Comparison of ENCODE assay signal across 17 mouse cellular contexts in the genomic region with DNA sequence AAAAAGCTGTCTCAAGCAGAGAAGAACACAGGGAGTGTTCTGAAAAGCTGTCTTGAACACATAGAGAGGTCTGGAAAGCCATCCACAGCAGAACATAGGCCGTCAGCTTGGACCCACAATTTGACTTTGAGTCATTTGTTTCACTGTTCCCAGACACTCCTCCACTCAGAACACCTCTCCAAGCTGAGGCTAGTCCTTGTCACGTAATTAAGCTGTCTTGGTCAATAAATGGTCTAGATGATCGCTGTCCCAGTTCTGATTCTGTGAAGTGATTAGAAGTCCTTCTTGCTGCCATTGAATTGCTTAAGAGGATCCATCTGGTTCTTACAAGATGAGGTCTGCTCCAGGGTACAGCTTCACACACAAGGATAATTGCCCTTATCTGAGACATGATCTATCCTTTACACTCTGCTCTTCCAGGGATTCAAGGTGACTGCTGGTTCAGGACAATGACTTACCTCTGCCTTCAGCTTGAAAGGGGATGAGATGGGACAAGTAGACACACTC.
"Had no signal": no experiment of that assay in that cellular context is flagged by ENCODE, and none has a peak within 500 bp of the region (broad histone marks: within the 10 kb centered on the region; RNA-seq: fewer than 3 reads in every experiment).

No protein-coding gene starts in this region.

- H3K4me3 ChIP-seq: layer of hippocampus, adult 2 months; limb, embryonic 12.5 days; megakaryocyte, embryonic 14.5 days; midbrain, embryonic 15.5 days; neural tube, embryonic 12.5 days; stomach, embryonic 15.5 days had no signal

- H3K9me3 ChIP-seq: limb, embryonic 12.5 days; liver, embryonic 15.5 days; midbrain, embryonic 15.5 days; neural tube, embryonic 12.5 days; stomach, embryonic 15.5 days had no signal

- H3K27ac ChIP-seq: layer of hippocampus, adult 2 months; limb, embryonic 12.5 days; macrophage; midbrain, embryonic 15.5 days; neural tube, embryonic 12.5 days; stomach, embryonic 15.5 days had no signal

- H3K36me3 ChIP-seq: limb, embryonic 12.5 days; liver, embryonic 15.5 days; midbrain, embryonic 15.5 days; neural tube, embryonic 12.5 days; stomach, embryonic 15.5 days had no signal

- DNase-seq: kidney, adult 18-20 months; kidney, postnatal 10 days; kidney, postnatal 4 days; liver; lung, embryonic 14.5 days; right cerebral cortex, postnatal 14 days; thymus, adult 2 months; thymus, postnatal 36 days had no signal

- H3K27me3 ChIP-seq: limb, embryonic 12.5 days; liver, embryonic 15.5 days; megakaryocyte, embryonic 14.5 days; midbrain, embryonic 15.5 days; neural tube, embryonic 12.5 days; stomach, embryonic 15.5 days had no signal

- H3K4me2 ChIP-seq: limb, embryonic 12.5 days; lung, embryonic 14.5 days; midbrain, embryonic 11.5 days; midbrain, embryonic 15.5 days; neural tube, embryonic 12.5 days; stomach, embryonic 15.5 days had no signal

- H3K9ac ChIP-seq: limb, embryonic 12.5 days; lung, embryonic 14.5 days; midbrain, embryonic 15.5 days; neural tube, embryonic 12.5 days; stomach, embryonic 15.5 days had no signal
